Mouse (Mus musculus) embryo, embryonic 10.5 days (tissue): ENCODE results near the gene Frem1.

ENCODE experiments used
- DNase-seq: peaks from one replicate; pipeline ENCODE4 v3.0.0-alpha.2; 2015; ENCODE audit warnings: low spot score

Gene Frem1

GRCm38 (mm10) chr4:82872121-82872520 lies 180.0 kb downstream of the Frem1 start:
- DNase-seq, result no peak

DNA sequence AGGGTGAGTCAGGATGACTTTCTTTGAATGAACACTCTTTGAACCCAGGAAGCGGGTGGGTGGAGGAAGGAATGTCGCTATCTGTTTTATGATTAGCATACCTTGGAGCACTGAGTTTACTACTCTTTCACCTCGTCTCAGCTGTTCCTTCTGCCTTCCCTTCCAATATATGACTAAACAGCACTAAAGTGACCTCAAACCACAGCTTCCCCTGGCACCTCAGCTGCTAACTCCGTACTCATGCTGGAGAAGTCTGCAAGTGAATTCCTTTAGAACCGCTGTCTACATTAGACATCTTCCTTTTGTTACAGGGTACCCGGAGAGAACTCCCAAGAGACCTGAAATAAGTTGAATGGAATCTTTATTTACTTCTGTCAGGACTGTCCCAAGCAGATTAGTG lies 181.2 kb downstream of the Frem1 start:
- no peak for DNase-seq

DNA sequence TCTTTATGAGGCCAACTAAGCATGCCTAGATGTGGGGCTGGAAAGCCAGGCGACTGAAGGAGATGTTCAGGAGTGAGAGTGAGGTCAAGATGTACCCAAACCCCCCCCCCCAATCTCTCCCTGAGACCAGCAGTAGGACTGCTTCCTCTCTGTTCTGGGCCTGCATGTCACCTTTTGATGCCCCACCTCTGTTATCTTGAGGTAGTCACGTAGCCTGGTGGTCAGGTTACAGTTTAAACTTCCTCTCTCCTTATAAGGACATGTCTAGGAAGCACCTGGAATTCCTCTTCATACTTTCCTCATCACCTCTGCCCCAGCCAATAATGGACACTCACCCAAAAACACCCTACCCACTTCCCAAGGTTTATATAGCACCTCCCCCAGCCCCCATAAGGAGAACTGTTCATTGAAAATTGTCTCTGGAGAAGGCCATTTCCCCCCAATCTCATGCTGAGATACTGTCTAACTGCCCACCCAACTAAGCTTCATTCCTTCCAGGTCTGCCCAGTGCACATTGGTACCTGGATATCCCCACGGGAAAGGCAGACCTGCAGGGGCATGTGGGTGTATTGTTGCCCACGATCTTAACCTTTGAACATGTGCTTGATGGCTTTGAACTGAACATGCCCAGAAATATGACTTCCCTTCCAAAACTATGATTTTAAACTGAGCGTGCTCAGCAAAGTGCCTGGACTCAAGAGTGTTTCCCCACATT lies 184.3 kb downstream of the Frem1 start:
- DNase-seq, result no peak

GRCm38 (mm10) chr4:82867111-82867510 lies 185.0 kb downstream of the Frem1 start:
- no peak for DNase-seq

- DNase-seq, result no peak
Measured at GRCm38 (mm10) chr4:82864974-82865699, 187.0 kb downstream of the Frem1 start.

DNA sequence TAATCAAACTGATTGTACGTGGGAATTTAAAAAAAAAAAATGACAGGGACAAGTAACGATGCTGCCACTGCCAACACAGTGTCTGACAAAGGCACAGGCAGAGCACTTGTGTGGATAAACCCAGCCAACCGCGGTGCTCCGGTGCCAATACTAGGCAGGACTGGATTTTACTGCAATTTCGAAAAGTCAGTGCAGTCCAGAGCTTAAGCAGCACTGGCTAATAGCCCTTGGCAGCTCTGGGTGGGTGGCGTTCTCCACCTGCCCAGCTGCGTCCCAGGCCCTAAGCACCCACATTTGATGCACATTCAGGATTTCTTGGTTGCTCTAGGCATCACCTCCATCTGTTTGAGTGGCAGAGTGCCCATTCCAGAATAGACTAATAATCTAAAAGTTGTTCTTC lies 188.8 kb downstream of the Frem1 start:
- DNase-seq, result no peak

- DNase-seq, result no peak
Measured at GRCm38 (mm10) chr4:82861451-82861850, 190.7 kb downstream of the Frem1 start.

- no peak for DNase-seq
Measured at GRCm38 (mm10) chr4:82860566-82860965, 191.6 kb downstream of the Frem1 start.

- peak; percentile 72 for DNase-seq
Measured at GRCm38 (mm10) chr4:82859131-82860125, 192.7 kb downstream of the Frem1 start, which contains the start of gene Zdhhc21. Gene Zdhhc21, minus strand, starts transcription at chr4:82859958.

DNA sequence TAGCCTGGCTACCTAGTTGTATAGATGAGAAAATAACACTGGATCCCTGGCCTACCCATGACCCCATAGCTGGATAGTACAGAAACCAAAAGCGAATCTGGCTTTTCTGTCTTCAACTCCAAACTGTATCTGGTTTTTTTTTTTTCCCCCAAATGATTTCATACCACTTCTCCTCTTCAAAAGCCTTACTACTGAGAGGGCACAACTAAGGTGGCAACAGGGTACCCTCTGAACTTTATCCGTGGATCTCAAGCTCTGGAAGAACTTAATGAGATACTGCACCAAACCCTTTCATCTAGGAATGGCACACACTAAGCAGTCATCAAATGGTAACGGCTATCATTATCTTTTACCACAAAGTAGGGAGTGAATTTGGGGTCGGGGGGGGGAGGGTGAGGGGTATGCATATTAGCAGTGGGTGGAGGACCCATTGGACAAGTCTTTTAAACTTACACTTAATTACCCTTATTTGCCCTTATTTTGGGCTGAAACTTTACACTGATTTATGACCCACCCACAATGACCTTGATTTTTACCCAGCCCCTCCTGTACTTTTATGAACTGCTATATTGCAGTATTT lies 193.6 kb downstream of the Frem1 start:
- DNase-seq, result no peak

GRCm38 (mm10) chr4:82856986-82857385 lies 195.2 kb downstream of the Frem1 start:
- DNase-seq, result no peak

DNA sequence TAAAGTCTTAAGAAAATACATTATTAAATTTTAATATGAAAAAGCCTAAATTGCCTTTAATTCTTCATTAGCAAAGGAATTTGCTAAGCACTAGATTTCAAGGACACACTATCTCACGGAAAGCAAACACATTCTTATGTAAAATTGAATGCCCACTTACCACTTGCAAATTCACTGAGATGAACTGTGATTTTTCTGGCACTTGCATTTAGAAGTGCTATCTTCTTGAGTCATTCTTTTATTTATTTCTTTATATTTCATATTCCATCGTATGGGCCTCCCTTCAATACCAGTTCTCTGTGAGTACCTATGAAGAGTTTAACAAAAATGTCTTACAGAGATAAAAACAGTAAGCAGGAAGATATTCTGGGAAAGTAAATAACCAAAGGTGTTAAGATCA lies 198.3 kb downstream of the Frem1 start:
- DNase-seq, result no peak

DNA sequence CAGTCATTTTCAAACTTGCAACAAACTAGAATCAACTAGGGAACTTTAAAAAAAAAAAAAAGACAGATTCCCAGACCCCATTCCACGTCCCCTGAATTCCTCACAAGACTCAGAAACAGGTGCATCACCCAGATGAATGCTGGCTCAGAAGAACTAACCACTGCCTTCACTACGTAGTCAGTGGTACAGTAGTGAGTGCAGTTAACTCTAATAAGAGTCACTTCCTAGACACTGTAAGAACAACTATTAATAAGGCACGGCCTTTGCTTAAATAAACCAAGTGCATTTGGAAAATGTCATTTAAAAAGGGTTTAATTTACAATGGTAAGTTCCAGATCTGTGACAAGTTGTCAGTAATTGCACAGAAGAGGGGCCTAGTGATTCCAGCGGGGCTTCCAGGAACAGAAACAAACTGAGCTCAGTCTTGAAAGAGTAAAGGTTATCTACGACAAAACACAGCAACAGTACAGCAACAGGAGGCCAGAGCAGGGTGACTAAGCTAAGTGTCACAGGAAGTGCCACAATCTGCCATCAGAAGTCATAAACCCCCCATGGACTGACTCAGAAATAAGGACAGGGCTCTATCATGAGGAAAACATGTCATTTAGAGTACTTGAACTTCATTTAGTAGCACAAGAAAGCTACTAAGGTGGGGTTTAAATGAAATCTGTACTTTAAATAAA lies 203.4 kb downstream of the Frem1 start:
- no peak for DNase-seq
